Mouse (Mus musculus) 3T3-L1 (cell line): ENCODE measurements around the gene Ubl7.
A peak's percentile ranks its signal among the peaks of the same experiment; 100 is the strongest.
"Not testable (repeated sequence)": the region's sequence is repeated elsewhere in the genome, so short reads cannot be mapped to it uniquely, and the experiment has no call there.

Experiments
- DNase-seq: peaks from one replicate; pipeline ENCODE4 v3.0.0-alpha.2; 2015; ENCODE audit warnings: low read depth, low spot score

The Ubl7 gene

DNA sequence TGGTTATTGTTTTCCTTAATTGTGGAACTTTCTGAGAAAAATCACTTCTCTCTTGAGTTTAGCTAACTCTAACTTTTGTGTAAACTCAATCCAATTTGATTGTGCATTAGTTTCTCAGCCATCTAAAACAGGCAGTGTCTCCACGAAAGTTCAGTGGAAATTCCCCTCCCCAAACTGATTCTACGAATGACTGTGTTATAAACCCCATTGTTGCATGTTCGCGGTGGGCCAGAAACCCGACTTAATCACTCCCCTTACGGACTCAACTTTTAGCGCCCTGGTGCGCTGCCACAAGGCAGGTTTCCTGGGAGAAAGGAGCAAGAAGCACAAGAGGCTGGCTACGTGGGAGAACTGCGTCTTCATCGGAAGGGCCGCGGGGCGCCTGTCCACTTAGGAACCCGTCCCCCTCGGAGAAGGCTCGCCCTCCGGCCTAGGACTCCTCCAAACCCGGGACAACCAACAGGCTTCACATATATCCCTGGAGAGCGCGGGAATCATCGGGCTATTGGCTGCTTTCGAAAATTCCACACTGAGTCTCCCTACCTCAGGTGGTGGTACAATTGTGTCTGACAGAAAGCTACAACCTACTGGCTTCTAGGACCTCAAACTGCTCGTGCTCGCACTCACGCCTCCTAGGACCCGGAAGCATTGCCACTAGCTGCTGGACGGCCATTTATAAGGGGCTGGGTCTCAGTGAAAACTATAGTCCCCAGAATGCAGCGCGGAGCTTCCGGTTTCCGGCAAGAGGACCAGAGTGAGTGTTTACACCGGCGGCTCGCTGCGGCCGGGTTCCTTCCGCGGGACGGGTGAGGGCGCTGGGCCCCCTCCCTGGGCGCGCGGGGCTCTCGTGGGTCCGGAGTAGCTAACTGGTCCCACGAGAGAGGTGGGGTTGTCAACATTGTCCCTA is at the start of gene Ubl7:
Gene Ubl7, plus strand, starts transcription at position 726 of the 907 bp plus-strand sequence.
- DNase-seq: peak; percentile 96

DNA sequence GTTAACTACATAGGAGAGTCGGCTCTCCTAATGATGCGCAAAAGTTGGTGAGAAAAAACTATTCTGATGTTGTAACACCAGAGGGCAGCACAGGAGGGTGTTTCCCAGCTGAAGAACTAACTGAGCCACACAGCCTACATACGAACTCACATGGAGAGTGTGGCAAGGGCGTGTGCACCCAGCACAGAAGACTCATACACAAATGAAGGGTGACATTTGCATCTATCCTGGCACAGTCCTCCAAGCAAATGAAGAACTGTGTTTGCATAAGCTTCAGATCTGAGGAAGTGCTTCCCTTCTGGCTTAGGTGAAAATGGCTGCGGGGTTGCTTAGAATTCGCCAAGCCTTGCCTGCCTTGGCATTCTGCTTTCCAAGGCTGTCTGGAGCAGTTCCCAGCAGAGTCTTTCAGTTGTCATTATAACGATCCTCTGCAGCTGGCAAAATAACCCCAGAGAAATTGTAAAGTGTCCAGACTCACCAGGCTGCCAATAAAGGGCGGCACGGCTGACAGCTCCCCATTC is 48.8 kb upstream of the Ubl7 start:
- DNase-seq: peak; percentile 78

DNA sequence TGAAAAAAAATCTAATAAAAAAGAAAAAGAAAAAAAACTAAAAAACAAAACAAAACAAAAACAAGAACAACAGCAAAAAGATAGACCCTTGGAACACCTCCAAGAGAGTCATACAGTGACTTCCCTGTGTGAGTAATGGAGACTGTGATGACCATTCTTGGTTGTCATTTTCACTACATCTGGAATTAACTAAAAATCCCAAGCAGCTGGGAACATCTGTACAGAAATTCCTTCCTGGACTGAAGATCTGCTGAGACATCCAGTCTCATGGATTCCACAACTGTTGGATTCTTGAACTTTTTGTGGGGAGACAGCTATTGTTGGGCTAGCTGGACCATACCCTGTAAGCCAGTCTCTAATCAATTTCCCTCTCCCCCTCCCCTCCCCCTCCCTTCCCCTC is 46.4 kb upstream of the Ubl7 start:
- peak; percentile 89 for DNase-seq

DNA sequence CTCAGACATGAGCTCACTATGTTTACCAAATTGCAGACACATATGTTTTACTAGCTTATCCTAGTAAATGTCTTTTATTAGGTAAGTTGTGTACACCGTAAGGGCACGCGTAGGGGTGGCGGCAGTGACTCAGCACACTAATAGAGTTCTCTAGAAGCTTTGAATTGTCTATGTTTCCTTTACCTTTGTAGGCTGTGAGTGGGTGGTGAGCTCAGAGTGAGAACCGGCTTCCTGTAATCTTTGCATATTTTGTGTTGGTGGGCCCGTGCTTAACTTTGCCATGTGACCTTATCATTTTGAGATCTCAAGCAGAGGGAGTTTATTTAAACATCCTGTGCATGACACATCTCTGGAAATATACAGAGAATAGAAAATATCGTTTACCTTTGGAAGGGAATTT is 44.2 kb upstream of the Ubl7 start:
- no peak for DNase-seq

DNA sequence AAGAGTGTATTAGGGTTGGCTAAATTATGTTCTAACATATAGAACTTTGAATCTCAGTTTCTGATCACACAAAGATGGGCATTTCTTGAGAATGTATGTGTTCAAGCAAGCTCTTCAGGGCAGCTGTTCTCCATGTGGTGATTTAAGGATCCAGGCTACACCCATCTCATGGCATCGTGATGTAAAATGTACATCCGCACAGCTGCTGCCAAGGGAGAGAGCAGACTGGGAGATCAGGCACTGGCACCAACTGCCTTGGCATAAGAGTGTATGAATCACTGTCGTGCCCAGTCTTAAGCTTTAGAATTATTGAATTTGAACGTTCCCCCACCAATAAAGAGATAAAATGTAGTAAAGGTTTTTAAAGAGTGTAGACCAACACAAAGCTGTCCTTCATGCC is 43.5 kb upstream of the Ubl7 start:
- no peak for DNase-seq

DNA sequence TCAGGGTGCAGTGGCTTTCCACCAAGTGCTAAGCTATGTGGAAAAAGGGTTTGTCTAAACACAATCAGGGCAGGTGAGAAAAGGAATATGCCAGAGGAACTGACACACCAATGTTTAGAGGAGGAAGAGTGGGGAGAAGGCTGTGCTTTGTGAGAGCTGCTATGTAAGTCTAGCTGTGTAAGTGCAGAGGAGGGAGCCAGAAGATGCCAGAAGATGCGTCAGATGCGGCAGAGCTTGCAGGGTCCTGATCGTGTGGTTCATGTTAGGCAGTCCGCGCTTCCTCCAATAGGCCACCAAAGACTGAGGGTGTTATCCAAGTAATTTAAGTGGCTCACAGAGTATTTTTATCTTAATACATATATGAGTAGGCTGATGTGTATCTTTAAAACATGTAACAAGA is 42.9 kb upstream of the Ubl7 start:
- DNase-seq: no peak

DNA sequence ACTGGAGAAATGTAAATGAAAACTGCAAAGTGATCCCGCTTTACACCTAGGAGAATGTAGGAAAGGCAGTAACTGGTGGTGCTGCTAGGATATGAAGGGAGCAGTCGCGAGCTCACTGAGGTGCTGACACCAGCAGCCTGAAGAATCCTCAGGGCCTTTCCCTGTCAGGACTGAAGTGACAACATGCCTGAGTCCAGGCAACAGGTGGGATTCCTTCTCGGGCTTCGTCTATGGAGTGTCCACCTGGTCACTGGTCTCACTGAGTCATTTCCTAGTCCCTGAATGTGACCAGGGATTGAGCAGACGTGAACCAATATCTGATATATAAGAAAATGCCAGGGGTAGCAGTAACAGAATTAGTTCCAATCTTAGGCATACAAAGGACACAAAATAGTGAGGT is 42.0 kb upstream of the Ubl7 start:
- no peak for DNase-seq

DNA sequence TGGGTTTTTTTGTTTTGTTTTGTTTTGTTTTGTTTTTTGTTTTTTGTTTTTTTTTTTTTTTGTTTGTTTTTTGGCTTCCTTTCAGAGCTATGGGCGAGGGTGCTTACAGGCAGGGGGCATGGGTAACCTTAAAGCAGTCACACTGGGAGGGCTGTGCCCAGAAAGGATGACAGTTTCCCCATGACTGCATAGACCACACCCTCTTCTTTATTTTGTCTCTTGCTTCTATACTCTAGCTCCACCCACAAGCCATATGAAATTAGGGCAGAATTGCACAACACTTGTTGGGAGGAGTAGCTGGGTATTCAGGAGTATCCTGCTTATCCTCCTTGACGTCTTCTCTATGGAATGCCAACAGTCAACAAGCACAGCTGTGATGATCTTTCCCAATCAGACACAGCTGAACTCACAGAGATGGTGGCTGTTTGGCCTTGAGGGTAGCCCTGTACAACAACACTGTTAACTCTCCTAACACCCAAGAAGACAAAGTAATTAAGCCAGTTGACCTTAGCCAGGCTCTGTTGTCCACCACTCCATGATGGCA is 40.4 kb upstream of the Ubl7 start:
- DNase-seq: peak; percentile 64

DNA sequence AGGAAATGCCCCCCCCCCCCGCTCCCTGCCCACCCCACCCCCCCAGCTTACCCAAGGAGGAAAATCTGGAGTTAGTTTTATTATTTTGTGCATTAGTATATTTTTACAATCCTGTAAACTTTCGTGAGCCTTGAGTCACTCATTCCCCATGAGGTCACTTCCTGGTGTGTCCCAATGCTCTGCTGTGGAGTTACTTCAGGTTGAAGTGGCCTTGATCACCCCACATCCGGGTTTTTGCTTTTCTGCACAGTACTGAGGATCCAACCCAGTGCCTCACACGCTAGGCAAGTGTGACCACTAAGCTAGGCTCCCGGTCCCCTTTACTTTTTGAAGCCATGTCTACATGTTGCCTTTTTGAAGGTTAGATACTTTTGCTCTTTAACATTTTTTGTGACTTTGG is 36.6 kb upstream of the Ubl7 start:
- DNase-seq: peak; percentile 43

DNA sequence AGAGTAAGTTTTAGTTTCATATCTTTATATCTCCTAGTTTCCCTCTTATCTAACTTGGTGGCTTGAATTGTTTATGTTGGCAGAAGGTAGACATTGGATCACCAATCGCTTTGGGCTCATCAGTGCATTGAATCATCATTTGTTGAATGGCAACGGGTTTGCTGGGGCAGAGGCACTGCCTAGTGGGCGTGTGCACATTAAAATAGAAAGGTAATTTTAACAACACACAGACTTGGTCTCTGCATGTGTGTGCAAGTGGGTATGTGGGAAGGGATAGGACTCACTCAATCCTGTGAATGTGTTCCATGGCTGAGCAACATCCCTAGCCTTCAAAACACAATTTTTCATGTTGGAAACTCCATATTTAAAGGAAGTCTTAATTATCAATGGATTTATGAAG is 35.8 kb upstream of the Ubl7 start:
- DNase-seq: no peak

DNA sequence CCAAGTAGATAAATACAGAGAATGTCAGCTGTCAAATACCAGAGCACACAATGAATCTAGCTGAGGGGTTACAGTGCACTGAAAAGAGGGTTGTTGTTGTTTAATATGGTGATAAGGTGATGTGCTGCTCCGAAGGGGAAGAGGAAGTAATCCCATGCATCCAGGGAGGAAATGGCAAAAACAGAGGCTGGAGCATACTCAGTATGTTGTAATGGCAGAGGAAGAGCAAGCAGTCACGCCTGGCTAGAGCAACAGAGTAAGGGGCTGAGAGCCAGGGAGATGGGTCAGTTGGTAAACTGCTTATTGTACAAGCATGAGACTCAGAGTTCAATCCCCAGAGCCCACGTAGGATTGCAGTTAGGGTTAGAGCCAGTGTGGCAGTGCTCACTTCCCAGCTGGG is 31.6 kb upstream of the Ubl7 start:
- no peak for DNase-seq

DNA sequence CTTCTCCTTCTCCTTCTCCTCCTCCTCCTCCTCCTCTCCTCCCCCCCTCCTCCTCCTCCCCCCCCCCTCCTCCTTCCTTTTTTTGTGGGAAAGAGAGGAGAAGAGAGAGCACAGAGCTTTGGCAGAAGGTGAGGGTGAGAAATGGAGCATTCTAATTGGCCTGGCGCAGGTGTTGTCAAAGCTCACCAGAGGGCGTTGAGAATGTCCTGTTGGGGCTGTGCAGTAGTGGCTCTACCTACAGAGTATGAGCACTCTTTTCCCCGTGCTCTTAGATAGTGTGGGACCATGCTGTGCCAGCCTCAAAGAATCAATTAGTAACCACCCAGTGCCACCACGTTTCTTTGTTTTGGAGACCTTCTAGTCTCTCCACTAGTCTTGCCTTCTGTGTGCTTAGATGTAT is 30.5 kb upstream of the Ubl7 start:
- DNase-seq: no peak

DNA sequence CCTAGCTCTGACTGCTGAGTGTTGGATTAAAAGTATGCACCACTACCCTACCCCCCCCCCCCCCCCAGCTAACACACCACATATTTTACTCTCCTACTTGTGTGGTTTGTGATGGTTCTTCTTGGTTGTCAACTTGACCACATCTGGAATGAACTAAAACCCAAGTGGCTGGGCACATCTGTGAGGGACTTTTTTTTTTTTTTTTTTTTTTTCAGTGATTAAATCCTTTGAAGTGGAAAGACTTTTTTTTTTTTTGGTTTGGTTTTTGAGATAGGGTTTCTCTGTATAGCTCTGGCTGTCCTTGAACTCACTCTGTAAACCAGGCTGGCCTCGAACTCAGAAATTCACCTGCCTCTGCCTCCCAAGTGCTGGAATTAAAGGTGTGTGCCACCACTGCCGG is 29.0 kb upstream of the Ubl7 start:
- not testable (repeated sequence) for DNase-seq

DNA sequence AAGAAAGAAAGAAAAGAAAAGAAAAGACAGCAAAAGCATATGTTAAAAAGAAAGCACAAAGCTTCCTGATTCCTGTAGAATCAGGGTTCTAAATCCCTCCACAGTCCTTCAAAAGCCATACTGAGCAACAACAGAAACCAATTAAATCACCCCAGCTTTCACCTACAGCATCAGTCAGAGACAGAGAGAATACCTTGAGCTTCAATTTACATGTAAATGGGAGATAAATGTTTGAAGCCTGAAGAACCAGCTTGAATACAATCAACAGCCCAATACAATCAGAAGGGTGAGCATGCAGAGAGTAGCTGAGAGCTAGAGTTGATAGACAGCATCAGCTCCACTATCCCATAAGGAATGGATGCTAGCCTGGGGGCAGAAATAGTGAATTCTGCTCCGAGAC is 27.4 kb upstream of the Ubl7 start:
- DNase-seq: no peak

DNA sequence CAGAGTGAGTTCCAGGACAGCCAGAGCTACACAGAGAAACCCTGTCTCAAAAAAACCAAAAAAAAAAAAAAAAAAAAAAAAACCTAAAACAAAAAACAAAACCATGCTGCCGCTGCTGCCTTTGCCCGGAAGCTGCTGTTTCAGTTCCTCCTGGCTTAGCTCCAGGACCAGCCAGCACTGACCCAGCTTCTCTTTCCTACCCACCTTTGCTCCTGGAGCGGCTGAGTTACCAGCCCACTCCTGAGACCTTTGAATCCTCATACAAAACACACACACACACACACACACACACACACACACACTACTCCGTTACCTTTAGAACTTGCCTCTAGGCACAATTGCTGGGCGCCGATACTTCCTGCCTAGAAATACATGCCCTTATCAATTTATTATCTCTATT is 22.7 kb upstream of the Ubl7 start:
- no peak for DNase-seq

DNA sequence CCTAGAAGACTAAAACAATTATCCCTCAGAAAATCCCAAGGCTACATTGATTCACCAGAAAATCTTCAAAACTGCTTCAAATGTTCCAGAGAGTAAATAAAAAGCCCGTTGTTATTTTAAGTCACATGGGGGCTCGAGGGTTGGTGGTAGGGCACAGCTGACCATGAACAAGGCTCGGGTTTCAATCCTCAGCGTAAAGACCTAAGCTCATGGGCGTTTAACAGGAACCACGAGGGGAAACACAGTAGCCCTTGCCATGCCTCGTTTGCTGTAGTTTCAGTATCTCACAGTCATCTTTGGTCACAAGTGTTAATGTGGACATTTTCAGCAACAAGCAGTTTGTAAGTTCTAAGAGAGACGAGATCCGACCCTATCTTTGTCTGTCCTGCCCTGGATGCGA is 10.3 kb upstream of the Ubl7 start:
- no peak for DNase-seq

DNA sequence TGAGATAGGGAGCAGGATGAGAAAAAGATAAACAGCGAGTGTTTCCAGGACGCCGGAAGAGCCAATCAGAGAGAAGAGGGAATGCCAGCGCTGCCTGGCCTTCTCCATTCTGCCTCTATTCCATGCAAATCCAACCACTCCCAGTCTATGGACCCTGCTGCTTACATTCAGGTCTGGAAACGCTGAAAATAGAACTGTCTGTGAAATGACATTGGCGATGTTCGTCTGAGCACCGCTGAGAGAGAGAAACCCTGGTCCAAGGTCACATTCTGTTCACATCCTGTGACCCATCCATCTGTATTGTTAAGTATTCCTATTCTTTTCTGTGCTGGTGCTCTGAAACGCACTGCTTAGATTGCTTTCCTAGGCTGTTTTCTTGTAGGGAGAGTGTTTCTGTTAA is 9.6 kb upstream of the Ubl7 start:
- DNase-seq: no peak

DNA sequence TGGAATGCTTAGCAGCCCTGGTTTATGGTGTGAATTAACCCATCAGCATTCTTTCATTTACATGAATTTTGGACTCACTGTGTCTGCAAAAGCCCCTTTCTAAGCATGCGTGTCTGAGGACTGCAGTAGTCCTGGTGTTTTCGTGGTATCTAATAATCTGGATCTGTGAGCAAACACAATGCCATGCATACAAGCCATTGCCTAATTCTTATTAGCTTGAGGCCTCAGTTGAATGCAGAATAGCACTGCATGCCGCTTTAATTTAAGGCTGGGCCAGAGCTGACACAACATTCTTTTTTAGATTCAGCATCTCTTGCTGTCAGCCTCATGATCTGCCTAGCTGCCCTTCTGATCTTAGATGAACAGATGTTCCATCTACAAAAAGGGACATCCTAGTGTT is 9.2 kb upstream of the Ubl7 start:
- no peak for DNase-seq

DNA sequence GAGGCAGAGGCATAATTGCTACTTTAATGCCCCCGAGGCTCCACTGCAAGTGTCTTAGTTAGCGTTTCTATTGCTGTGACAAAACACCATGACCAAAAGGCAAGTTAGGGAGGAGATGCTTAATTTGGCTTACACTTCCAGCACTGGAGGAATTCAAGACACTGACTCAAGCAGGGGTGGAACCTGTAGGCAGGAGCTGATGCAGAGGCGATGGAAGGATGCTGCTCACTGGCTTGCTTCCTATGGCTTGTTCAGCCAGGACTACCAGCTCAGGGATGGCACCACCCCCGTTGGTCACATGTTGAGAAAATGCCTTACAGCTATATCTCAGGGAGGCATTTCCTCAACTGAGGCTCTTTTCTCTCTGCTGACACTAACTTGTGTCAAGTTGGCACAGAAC is 8.6 kb upstream of the Ubl7 start:
- no peak for DNase-seq

DNA sequence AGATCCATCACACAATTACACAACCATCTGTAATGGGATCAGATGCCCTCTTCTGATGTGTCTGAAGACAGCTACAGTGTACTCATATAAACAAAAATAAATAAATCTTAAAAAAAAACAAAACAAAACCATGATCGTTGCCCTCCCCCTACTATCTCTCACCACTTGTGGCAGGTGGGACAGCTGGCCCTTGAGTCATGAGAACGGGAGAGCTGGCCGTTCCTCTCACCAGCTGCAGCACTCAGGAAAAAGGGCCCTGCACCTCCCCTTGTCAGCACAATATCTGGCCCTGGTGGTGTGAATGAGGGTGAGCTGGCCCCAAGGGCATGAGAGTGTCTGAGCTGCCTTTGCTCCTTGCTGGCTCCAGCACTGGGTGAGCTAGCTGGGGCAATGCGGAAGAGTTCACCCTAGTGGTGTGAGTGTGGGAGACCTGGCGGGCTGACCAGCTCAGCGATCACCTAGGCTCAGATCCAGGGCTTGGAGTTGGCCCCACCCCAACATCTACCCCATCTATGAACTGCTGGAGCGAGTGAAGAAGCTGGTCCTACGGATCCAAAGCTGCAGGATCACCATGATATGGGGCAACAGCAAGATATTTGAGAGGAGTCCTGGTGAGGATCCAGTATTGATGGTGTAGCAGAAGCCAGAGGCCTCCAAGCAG is 7.1 kb upstream of the Ubl7 start:
- no peak for DNase-seq

DNA sequence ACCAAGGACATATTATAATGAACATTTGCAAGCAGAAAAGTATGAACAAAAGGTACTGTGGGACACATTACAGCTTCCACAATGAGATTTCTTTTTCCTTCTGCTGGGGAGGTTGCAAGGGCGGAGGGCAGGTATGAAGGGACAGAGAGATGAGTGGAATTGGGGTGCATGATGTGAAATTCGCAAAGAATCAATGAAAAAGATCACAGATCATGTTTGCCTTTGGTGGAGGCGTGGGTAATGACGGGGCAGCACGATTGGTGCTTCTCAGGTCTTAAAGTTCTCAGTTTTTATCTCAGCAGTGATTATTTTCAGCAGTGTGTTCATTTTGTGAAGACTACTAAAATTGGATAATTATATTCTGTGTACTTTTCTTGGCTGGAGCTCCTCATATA is 6.5 kb upstream of the Ubl7 start:
- no peak for DNase-seq

DNA sequence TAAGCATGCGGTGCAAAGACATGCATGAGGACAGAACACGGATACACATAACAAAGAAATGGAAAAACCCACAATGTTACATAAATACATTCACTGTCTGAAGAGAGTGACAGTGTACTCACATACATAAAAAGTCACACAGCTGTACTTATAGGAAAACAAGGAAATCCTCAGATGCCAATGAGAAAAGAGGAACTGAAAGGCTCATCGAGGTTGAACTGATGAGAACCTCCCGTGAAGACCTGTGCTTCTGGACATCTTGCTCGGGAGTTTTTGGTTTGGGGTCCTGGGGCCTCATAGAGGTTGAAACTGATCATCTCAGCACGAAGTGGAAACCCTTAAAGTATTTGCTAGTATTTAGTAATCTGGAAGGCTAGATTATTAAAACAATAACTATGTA is 3.6 kb upstream of the Ubl7 start:
- no peak for DNase-seq

DNA sequence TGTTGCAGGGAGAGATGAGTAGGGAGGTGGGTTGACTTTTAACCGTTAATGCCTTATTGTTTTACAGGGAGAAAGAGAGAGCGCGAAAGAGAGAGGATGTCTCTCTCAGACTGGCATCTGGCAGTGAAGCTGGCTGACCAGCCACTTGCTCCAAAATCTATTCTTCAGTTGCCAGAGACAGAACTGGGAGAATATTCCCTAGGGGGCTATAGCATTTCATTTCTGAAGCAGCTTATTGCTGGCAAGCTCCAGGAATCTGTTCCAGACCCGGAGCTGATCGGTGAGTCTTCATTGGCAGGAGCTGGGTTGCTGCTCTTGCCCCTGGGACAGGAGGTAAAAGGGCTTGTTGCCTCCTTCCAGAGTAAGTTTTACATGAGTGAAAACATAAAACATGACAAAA is 1.8 kb downstream of the Ubl7 start:
- DNase-seq: no peak
